Mouse (Mus musculus) brain, adult 2 months (tissue): ENCODE data around the gene Sct.

Experiments
- DNase-seq: peaks from one replicate; pipeline ENCODE4 v3.0.0; 2011; ENCODE audit warnings: low read depth, low spot score

The Sct gene

GRCm38 (mm10) chr7:141278766-141279590, at the start of gene Sct:
TSS of gene Sct (minus strand) at chr7:141279133.
- DNase-seq = peak; percentile 72

- no peak for DNase-seq
Observed at GRCm38 (mm10) chr7:141328373-141328990, 49.5 kb upstream of the Sct start.

- peak; percentile 99 for DNase-seq
Observed at GRCm38 (mm10) chr7:141327469-141328372, 48.8 kb upstream of the Sct start, which contains the start of the genes Deaf1 and Tmem80. TSS of gene Deaf1 (minus strand) at chr7:141327690. TSS of gene Tmem80 (plus strand) at chr7:141327739.

GRCm38 (mm10) chr7:141326546-141327446, 47.9 kb upstream of the Sct start:
- DNase-seq = no peak

- no peak for DNase-seq
Observed at GRCm38 (mm10) chr7:141324686-141325085, 45.8 kb upstream of the Sct start.

- DNase-seq = no peak
Observed at GRCm38 (mm10) chr7:141319446-141319845, 40.5 kb upstream of the Sct start.

GRCm38 (mm10) chr7:141317619-141318132, 38.7 kb upstream of the Sct start:
- DNase-seq = no peak

GRCm38 (mm10) chr7:141315974-141316373, 37.0 kb upstream of the Sct start:
- DNase-seq = peak; percentile 70

- peak; percentile 37 for DNase-seq
Observed at GRCm38 (mm10) chr7:141315076-141315475, 36.1 kb upstream of the Sct start.

- DNase-seq = no peak
Observed at GRCm38 (mm10) chr7:141314416-141314815, 35.5 kb upstream of the Sct start.

- no peak for DNase-seq
Observed at GRCm38 (mm10) chr7:141304537-141304936, 25.6 kb upstream of the Sct start.

- DNase-seq = no peak
Observed at GRCm38 (mm10) chr7:141302702-141303268, 23.9 kb upstream of the Sct start.

GRCm38 (mm10) chr7:141301386-141301785, 22.5 kb upstream of the Sct start:
- DNase-seq = peak; percentile 41

GRCm38 (mm10) chr7:141299175-141299574, 20.2 kb upstream of the Sct start:
- DNase-seq = peak; percentile 56

- DNase-seq = no peak
Observed at GRCm38 (mm10) chr7:141297926-141298650, 19.2 kb upstream of the Sct start.

- no peak for DNase-seq
Observed at GRCm38 (mm10) chr7:141294479-141294878, 15.5 kb upstream of the Sct start.

- peak; percentile 33 for DNase-seq
Observed at GRCm38 (mm10) chr7:141293852-141294471, 15.0 kb upstream of the Sct start.

- DNase-seq = peak; percentile 52
Observed at GRCm38 (mm10) chr7:141292583-141293388, 13.9 kb upstream of the Sct start.
